Mouse (Mus musculus) forebrain, embryonic 11.5 days (tissue): ENCODE measurements around the gene Gm20708. TPM values are rescaled to one million over a fixed set of nuclear protein-coding genes. Genes with fewer than 3 reads are reported as not detected.

ENCODE experiments used
- ATAC-seq: fragments of 200-750 bp; cut with Nextera tagmentation; replicated peaks from 2 replicates; pipeline ENCODE4 v1.8.0; 2017; ENCODE audit warnings: moderate TSS enrichment; ENCODE audit not compliant: low FRiP score
- DNase-seq: peaks from one replicate; pipeline ENCODE4 v3.0.0-alpha.2; 2017; ENCODE audit warnings: low spot score
- H3K27ac ChIP-seq: fragments of 300-500 bp; sonication (generic); 2 replicates; pipeline ENCODE4 v1.5.1; 2014; ENCODE audit warnings: low read depth, low read length
- H3K27me3 ChIP-seq: fragments of 300-500 bp; sonication (generic); 2 replicates; pipeline ENCODE4 v1.6.1; 2014; ENCODE audit warnings: mild to moderate bottlenecking, low read length, mixed read lengths; ENCODE audit not compliant: control insufficient read depth, insufficient read depth
- H3K36me3 ChIP-seq: fragments of 300-500 bp; sonication (generic); 2 replicates; pipeline ENCODE4 v1.6.1; 2014; ENCODE audit warnings: mild to moderate bottlenecking, low read length, moderate library complexity, mixed read lengths; ENCODE audit not compliant: control insufficient read depth, insufficient read depth
- H3K4me1 ChIP-seq: fragments of 300-500 bp; sonication (generic); replicated peaks from 2 replicates; pipeline ENCODE4 v1.6.1; 2014; ENCODE audit warnings: low read length, mixed read lengths; ENCODE audit not compliant: control insufficient read depth, insufficient read depth
- H3K4me2 ChIP-seq: fragments of 300-500 bp; sonication (generic); 2 replicates; pipeline ENCODE4 v1.6.1; 2014; ENCODE audit warnings: low read depth, mild to moderate bottlenecking, low read length, moderate library complexity, mixed read lengths; ENCODE audit not compliant: severe bottlenecking
- H3K4me3 ChIP-seq: fragments of 300-500 bp; sonication (generic); 2 replicates; pipeline ENCODE4 v1.5.1; 2014; ENCODE audit warnings: low read depth, low read length
- H3K9ac ChIP-seq: fragments of 300-500 bp; sonication (generic); 2 replicates; pipeline ENCODE4 v1.6.1; 2014; ENCODE audit warnings: low read length
- H3K9me3 ChIP-seq: fragments of 300-500 bp; sonication (generic); 2 replicates; pipeline ENCODE4 v1.6.1; 2016; ENCODE audit warnings: low read length, mixed read lengths; ENCODE audit not compliant: control insufficient read depth
- WGBS: fragments of 180-500 bp; shearing (Covaris S2); extraction: QIAGEN DNeasy Blood & Tissue Kit; methylation state at CpG from one replicate; pipeline ENCODE4 v1.1.7; 2014; 5-methylcytosine and 5-hydroxymethylcytosine counted together
- polyA plus RNA-seq: library from polyadenylated mRNA; unstranded; fragments of >200 nt; fragmentation: Nextera tagmentation; extraction: Ambion mirVana; gene quantifications from 2 replicates; pipeline ENCODE4 v1.2.1, GENCODE M21; 2014

The Gm20708 gene
- polyA plus RNA-seq, 1 experiment from 2014 or later: 0.55 TPM

DNA sequence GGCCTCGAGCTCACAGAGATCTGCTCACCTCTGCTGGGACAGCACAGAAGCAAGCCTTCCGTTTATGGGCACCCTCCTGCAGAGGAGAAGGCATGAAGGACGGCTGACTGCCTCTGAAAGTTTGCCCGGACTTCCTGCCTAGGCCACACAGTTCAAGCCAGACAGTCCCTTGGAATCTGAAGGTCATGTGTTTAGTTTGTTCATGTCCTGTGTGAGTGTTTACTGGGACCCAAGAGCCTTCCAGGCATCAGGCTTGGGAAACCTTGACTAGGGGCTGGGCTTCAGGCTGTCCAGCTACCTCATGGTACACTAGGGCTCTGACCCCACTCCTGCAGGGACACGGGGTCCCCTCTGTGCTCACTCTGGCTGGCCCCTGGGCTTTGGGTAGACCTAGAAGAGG is 76.5 kb downstream of the Gm20708 start:
- Histone ChIP-seq H3K27me3 (peaks cover 36% of the 10 kb centered on the region), H3K9me3 (no peaks in the 10 kb centered on the region), H3K36me3 (no peaks in the 10 kb centered on the region), H3K4me2 (no peak overlapping the region), H3K4me3 (no peak overlapping the region), H3K4me1 (peaks cover 29% of the 10 kb centered on the region), H3K27ac (no peak overlapping the region), H3K9ac (no peak overlapping the region)
- no peak for DNase-seq
- no peak for ATAC-seq
- WGBS: 68% methylated on average over 5 of the region's 5 CpGs

DNA sequence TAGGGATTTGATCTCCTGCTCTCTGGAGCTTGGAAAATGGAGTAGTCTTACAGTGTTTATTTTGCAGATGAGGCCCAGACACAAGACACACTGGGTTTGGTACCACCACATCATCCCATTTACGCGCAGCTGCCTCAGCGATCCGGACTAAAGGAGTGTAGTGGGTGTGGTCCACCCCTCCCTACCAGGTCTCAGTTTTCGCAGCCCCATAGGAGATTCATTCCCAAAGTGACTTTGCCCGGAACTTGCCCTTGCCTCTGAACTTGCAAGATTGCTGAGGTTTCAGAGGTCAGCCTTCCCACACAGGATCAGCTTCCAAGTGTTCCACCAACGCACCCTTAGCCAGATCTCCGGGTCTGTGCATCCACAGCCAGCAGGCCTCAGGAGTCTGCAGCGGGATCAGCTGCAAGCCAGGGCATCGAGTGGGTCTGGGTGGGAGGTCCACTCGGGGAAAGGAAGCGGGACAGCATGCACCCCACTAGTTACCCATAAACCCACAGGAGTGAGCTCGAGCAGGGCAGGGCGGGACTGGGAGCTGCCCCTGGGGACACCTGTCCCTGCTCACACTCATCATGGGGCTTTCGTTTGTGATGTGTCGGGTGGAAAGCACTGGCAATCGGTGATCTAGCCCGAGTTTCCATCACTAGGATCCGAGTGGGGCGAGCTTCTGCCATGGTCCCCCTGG is 78.8 kb downstream of the Gm20708 start:
- no peak for ATAC-seq
- H3K4me2 ChIP-seq: peak overlapping the region; percentile 58
- no peaks in the 10 kb centered on the region for H3K36me3 ChIP-seq
- H3K27ac ChIP-seq: 0 out of 2 replicates have a peak overlapping the region, but pooled peaks have one; percentile 6
- H3K4me3 ChIP-seq: peak overlapping the region; percentile 17; the same call in 1 of the 2 replicates
- peaks cover 49% of the 10 kb centered on the region for H3K27me3 ChIP-seq
- no peaks in the 10 kb centered on the region for H3K9me3 ChIP-seq
- DNase-seq: no peak
- no peak overlapping the region; the same call in 1 of the 2 replicates for H3K9ac ChIP-seq
- WGBS: 9% methylated on average over 20 of the region's 20 CpGs
- H3K4me1 ChIP-seq: peaks cover 35% of the 10 kb centered on the region

DNA sequence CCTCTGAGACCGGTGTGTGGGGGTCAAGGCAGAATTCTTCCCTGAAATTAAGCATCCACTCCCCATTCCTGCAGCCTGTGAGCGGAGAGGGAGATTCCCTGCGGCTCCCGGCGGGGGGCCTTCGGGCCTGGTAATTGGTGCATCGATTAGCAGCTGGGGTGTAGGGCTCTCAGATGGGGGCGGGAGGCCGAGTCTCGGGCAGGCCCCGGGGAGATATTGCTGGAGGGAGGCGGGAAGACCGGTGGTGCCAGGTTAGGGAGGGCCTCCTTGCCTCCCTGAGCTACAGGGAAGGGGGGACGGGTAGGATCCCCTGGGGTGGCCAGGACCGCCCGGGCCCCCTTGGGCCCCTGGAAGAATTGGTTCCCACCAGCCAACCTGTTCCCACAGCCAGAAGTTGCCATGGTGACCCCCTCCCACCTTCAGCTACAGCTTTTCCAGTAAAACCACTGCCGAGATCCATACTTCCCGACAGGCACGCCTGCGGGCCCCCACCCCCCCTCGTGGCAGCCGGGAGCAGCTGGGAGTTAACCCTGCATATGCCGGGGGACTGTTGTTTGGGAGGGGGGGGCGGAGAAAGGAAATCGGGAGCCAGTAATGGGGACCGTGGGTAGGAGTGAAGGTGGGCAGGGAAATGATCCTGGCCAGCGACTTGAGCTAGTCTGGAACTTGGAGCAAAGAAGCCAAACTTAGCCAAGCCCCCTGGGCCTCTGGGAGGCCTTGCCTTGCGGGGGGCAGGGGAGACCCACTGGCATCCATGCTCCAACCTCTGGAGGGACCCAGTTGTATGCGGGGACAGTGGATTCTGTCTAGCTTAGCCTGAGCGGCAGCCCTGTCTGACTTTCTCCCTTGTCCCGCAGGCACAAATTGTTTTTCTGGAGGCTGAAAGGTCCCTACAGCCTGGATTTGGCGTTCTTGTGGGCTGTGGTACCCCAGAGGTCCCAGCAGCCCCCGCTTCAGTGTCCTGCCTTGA is 79.7 kb downstream of the Gm20708 start:
- peak overlapping the region; percentile 17 for H3K4me3 ChIP-seq
- ATAC-seq: peak; percentile 39; the same call in 1 of the 2 replicates
- peaks cover 35% of the 10 kb centered on the region for H3K4me1 ChIP-seq
- WGBS: 1% methylated on average over 33 of the region's 33 CpGs
- DNase-seq: peak; percentile 79
- H3K4me2 ChIP-seq: peak overlapping the region; percentile 58
- H3K9me3 ChIP-seq: no peaks in the 10 kb centered on the region
- H3K27ac ChIP-seq: peak overlapping the region; percentile 68
- H3K36me3 ChIP-seq: no peaks in the 10 kb centered on the region
- H3K9ac ChIP-seq: peak overlapping the region; percentile 44
- peaks cover 51% of the 10 kb centered on the region for H3K27me3 ChIP-seq

Other genes starting within 250 kb of the Gm20708 start
- 18.5 and 18.8 TPM in 2 replicates for gene Tnrc6c, start 155.4 kb upstream of the Gm20708 start, polyA plus RNA-seq
- gene Tmc8, start 27.6 kb upstream of the Gm20708 start, polyA plus RNA-seq: 2.0 and 2.4 TPM in 2 replicates
- gene Tmc6, start 27.5 kb upstream of the Gm20708 start, polyA plus RNA-seq: 5.9 and 10.0 TPM in 2 replicates
- 0.60 and 1.5 TPM in 2 replicates for gene 6030468B19Rik, start 12.0 kb upstream of the Gm20708 start, polyA plus RNA-seq
- gene Syngr2, start within 50 bp of the Gm20708 start, polyA plus RNA-seq: 32.7 and 36.6 TPM in 2 replicates
- gene Afmid, start 16.3 kb downstream of the Gm20708 start, polyA plus RNA-seq: 6.0 and 6.8 TPM in 2 replicates
- 118 and 124 TPM in 2 replicates for gene Tk1, start 16.4 kb downstream of the Gm20708 start, polyA plus RNA-seq
- 355 and 365 TPM in 2 replicates for gene Birc5, start 39.6 kb downstream of the Gm20708 start, polyA plus RNA-seq
- not detected in 2 replicates for gene Tmem235, start 51.1 kb downstream of the Gm20708 start, polyA plus RNA-seq
- 3.2 and 4.0 TPM in 2 replicates for gene Tha1, start 63.8 kb downstream of the Gm20708 start, polyA plus RNA-seq
- 5.4 and 5.9 TPM in 2 replicates for gene Socs3, start 160.4 kb downstream of the Gm20708 start, polyA plus RNA-seq
- gene Pgs1, start 176.6 kb downstream of the Gm20708 start, polyA plus RNA-seq: 43.4 and 45.7 TPM in 2 replicates